Mouse (Mus musculus) retina, adult 2 months (tissue): ENCODE data around the gene Blm.

Experiments used
- DNase-seq: peaks from one replicate; pipeline ENCODE4 v3.0.0-alpha.2; 2012; ENCODE audit warnings: low read depth, low spot score

Blm gene

GRCm38 (mm10) chr7:80406186-80406585, 128.7 kb downstream of the Blm start:
- no peak for DNase-seq

DNA sequence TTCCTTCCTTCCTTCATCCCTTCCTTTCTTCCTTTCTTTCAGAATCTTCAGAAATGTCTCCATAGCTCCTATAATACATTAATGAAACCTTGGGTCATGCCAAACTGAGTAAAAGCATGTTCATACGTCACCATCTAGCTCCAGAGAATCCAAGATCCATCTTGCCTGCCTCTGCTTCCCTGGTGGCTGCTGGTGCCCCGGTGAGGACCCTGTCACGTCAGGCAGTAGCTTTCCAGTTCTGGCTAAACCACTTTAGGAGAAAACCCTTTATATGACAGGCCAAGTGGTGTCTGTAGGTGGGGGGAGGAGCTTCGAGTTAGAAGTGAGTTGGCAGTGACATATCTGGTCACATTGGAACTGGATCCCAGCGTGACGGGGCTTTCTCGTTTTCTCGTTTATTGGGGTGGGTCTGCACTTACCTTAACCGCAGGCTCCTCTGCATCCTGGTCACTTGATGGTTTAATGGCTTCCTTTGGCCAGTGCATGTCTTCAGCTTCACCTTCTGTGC, 129.7 kb downstream of the Blm start, which contains the start of gene Furin:
TSS of gene Furin (minus strand) at position 249 of the 508 bp plus-strand sequence.
- no peak for DNase-seq
